Mouse (Mus musculus): ENCODE measurements around the gene Ormdl3.

DNA sequence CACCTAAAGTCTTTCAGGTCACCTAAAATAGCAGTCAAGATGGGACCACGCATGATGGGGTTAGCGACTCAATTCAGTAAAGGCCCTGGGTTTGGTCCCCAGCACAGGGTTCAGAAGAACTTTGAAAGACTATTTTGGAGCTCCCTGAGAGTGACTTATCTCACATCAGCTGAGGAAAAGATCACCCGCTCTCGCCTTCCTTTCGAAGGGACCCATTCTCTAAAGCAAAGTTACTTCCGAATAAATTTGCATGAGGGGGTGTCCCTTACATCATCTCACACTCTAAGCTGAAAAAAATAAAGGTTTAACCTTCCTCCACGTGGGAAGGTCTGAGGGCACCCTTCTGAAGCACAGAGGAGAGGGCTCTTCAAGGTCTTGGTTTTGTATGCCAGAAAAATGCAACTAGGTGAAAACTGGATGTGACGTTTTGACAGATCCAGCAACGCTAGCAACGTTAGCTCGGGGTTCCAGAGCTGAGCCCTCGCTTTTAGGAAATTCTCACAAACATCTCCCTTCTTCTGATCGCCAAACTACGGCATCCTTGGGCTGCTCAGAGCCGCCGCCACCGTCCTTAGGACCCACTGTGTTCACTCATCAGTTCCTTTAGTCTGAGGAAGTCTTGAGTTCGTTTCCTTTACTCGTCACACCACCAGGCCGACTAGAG, 36.7 kb downstream of the Ormdl3 start:
- no peak for TF ChIP-seq CTCF (IDR thresholded peaks at IDR 0.05)
- TF ChIP-seq EP300 (IDR thresholded peaks at IDR 0.05): no peak
